Mouse (Mus musculus) embryonic stem cell, embryonic (primary cell): ENCODE data around the gene Skap1.

ENCODE experiments used
- CTCF ChIA-PET, 4 experiments: fragments of 300-600 bp in 2 of 4; fragments of 350-600 bp in 2 of 4; sonication (Branson Sonifier 250); formaldehyde crosslinking; loops; one replicate each; lab custom pipeline; 2022; ENCODE audit warnings: inconsistent platforms in 2 of 4; lab: Charles Lee
- POLR2A ChIA-PET, 4 experiments: fragments of 300-600 bp in 2 of 4; fragments of 350-600 bp in 2 of 4; sonication (Branson Sonifier 250); formaldehyde crosslinking; loops; one replicate each; lab custom pipeline; 2022; ENCODE audit warnings: antibody characterized with exemption in 4 of 4, inconsistent platforms in 1 of 4; lab: Charles Lee

Gene Skap1

DNA sequence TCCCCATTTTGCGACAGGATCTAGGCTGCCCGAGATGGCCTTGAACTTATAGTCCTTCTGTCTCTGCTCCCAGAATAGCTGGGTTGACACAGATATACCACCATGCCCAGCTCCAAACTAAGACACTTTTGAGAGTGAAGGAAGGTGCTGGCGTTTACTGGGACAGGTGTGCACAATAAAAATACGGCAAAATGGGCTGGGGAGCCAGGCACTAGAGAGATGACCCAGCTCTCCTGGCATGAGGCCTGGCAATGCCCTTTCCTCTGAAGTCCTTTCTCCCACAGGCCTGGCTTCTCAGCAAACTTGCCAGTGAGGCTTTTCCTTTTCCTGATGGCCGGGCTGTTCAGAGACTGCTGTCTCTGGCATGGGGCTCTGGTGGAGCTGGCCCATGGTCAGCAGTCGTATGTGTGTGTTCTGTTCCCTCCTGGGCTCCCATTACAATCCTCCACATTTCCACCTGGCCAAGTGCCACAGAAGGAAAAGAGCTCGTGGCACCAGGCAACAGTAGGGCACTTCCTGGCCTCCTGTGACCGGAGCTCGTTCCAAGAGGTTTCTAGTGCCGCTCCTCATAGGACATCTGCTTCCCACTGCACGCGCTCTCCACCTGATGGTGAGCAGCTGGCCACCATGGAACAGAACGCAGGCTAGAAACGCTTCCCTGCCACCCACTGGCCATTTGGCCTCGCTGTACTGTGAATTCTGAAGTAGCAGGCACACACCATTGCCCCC lies 298.5 kb downstream of the Skap1 start:
- CTCF ChIA-PET: interaction anchor here in 3 of 4 experiments (0.8 to 2.6 kb wide), 5 partner anchors 9 to 98 kb away, joined by 3 to 14 read pairs (median 4); no protein-coding TSS in a partner anchor
- POLR2A ChIA-PET: interaction anchor here in 3 of 4 experiments (0.7 to 7.2 kb wide), 15 partner anchors 9 to 151 kb away, joined by 3 to 110 read pairs (median 5); partner anchors contain the start of genes Snx11 (in 2 of the 3) and Nfe2l1 (in 1 of the 3)

DNA sequence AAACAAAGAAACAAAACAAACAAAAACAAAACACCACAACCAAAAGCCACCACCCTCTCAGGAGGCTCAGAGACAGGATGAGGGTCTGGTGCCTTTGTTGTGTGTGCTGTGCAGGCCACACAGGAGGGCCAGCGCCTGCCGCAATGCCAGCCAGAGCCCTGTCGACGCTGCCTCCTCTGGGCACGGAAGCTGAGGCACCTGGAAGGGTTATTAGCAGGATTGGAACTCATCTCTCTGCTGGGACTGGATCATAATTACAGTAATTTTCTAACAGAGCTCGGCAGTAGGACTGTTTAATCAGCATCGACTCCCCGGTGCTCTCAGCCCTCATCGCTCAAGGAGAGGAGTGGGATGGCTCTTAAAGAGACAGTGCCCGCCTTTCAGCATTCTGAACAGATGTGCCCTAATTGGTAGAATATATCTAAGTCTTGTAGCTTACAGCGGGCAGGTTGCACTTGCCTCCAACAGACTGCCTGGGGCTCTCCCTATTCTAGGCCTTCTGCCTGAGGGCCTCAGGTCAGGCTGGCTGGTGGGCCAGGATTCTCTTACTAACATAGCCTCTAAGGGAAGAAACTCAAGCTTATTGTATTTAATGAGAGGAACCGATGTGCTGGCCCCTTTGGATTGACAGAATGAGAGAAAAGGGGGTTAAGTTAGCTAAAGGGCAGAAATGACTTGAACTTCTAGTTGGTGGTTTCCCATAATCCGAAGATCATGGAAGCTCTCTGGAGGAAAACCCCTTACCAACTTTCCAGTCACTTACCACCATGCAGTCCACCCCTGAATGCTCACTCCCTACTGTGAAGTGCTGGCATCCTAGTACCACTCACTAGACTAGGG lies 300.3 kb downstream of the Skap1 start:
- ChIA-PET POLR2A (interaction anchor here (0.6 to 8.6 kb wide), 21 partner anchors 8 to 423 kb away, joined by 3 to 110 read pairs (median 5); partner anchors contain the start of genes Snx11 (in 4 of the 4), Cbx1 (in 1 of the 4), Copz2 (in 1 of the 4) and Kpnb1 (in 1 of the 4)), CTCF (interaction anchor here in 3 of 4 experiments (0.6 to 2.6 kb wide), 10 partner anchors 10 to 839 kb away, joined by 3 to 14 read pairs (median 4); partner anchors contain the start of gene Snx11 (in 1 of the 3))

DNA sequence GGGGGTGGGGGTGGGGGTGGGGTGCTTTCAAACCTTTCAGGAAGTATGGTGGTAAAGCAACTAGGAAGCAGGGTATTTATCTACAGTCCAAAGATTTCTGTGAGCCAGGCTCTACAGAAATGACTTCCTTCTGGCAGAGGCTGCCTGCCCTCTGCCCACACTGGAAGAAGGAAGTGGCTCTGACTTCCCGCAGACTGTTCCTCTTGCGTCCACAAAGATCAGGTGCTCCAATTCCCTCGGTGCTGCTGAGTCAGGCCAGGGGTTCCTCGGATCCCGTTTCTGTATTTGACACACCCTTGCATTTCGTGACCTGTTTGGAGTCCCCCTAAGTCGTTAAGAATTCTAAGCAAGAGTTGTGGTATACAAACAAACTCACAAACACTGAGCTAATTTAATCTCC lies 301.3 kb downstream of the Skap1 start:
- ChIA-PET POLR2A (interaction anchor here (0.6 to 8.6 kb wide), 25 partner anchors 9 to 212 kb away, joined by 3 to 110 read pairs (median 4); partner anchors contain the start of genes Snx11 (in 3 of the 4), Cbx1 (in 1 of the 4) and Nfe2l1 (in 1 of the 4)), CTCF (interaction anchor here in 3 of 4 experiments (0.7 to 2.0 kb wide), 9 partner anchors 9 to 256 kb away, joined by 3 to 8 read pairs (median 4); partner anchors contain the start of gene Snx11 (in 1 of the 3))

DNA sequence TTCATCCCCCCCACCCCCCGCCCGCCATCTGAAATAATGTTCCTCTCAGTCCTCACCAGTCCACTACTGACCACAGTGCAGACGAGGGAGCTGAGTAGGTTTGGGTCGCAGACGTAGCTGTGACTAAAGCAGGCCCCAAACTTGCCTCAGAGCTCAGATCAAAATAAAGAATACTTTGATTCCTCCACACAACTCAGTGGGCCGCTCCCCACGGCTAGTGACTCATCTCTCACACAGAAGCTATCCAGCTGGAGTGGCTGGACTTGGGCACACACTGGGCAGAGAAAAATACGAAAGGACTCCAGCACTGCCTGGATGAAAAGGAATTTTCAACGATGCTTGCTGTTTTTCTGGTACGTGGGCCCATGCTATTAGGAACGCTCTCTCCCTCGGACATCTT lies 302.2 kb downstream of the Skap1 start:
- ChIA-PET CTCF (interaction anchor here (0.5 to 2.3 kb wide), 15 partner anchors 9 to 1100 kb away, joined by 3 to 8 read pairs (median 5); partner anchors contain the start of genes Snx11 (in 2 of the 4) and Phb (in 1 of the 4)), POLR2A (interaction anchor here (0.6 to 8.6 kb wide), 29 partner anchors 9 to 199 kb away, joined by 3 to 110 read pairs (median 4); partner anchors contain the start of genes Snx11 (in 3 of the 4), Nfe2l1 (in 2 of the 4), Cbx1 (in 1 of the 4) and Pnpo (in 1 of the 4))

DNA sequence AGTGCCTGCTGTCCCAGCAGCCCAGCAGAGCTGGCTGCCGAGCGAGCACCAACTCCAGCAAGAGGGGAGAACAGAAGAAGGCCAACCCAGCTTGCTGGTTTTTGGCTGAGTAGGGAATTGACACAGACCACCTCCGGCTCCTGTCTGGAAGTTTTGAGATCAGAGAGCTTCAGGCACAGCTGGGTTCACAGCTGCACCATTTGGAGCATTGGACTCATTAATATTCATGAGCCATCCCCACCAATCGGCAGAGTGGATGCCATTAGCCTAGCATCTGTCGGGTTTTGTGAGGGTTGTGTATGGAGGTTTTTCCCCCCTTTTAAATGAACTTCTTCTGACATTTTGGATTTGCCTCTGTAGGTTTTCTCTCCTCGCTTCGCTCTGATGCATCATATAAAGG lies 302.7 kb downstream of the Skap1 start:
- ChIA-PET POLR2A (interaction anchor here in 3 of 4 experiments (0.6 to 8.6 kb wide), 25 partner anchors 9 to 179 kb away, joined by 3 to 110 read pairs (median 4); partner anchors contain the start of genes Snx11 (in 3 of the 3), Nfe2l1 (in 2 of the 3), Cbx1 (in 1 of the 3) and Pnpo (in 1 of the 3)), CTCF (interaction anchor here in 3 of 4 experiments (0.5 to 2.3 kb wide), 15 partner anchors 9 to 956 kb away, joined by 3 to 8 read pairs (median 4); partner anchors contain the start of gene Snx11 (in 2 of the 3))

DNA sequence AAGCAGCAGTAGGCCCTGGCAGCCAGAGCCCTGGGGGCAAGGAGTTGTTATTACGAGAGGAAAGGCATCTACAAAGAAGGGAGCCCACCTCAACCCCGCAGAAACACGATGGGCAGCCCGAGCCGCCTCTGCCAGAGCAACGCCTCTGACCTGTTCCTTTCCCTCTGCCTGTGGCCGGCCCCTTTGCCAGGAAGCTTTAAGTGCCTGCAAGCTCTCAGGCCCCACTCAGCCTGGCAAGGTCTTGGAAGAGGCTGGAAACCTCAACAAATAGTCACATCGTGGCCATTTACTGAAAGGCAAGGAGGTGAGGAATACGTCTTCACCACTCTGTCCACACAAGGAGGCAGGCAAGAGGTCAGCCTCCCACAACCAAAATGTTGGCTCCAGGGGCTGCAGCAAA lies 303.8 kb downstream of the Skap1 start:
- ChIA-PET POLR2A (interaction anchor here in 3 of 4 experiments (1.1 to 8.6 kb wide), 8 partner anchors 8 to 89 kb away, joined by 3 to 110 read pairs (median 11); partner anchors contain the start of genes Snx11 (in 3 of the 3) and Nfe2l1 (in 1 of the 3)), CTCF (interaction anchor here in 3 of 4 experiments (0.6 to 2.3 kb wide), 6 partner anchors 11 to 26 kb away, joined by 3 to 8 read pairs (median 4); no protein-coding TSS in a partner anchor)

DNA sequence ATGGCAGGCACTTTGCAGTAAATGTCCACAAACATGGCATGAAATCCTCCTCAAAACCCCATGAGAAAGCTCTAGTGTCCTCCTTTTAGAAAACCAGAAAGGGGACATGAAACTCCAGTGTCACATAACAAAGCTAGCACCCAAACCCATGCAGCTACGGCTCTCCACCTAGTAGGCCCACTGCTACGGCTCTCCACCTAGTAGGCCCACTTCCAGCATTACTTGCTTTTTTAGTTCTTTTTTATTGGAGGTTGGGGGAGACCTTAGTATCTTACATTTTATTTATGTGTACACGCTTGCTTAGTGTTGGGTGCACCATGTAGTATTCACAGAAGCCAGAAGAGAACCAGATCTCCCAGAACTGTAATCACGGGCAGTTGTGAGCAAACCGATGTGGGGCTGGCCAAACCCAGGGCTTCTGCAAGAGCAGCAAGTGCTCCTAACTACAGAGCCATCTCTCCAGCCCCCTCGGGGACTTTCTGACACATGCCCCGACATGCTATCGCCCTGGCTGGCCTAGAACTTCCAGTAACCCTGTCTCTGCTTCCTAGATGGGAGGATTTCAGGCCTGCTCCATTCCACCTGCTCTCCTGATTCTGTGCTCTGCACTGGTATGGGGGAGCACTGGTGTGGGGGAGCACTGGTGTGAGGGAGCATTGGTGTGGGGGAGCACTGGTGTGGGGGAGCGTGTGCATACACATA lies 307.0 kb downstream of the Skap1 start:
- POLR2A ChIA-PET: interaction anchor here (0.6 to 10.0 kb wide), 18 partner anchors 7 to 587 kb away, joined by 3 to 110 read pairs (median 4); partner anchors contain the start of gene Cbx1 (in 1 of the 4)
- CTCF ChIA-PET: interaction anchor here in 2 of 4 experiments (1.1 to 2.0 kb wide), 5 partner anchors 8 to 91 kb away, joined by 3 to 6 read pairs (median 6); no protein-coding TSS in a partner anchor

DNA sequence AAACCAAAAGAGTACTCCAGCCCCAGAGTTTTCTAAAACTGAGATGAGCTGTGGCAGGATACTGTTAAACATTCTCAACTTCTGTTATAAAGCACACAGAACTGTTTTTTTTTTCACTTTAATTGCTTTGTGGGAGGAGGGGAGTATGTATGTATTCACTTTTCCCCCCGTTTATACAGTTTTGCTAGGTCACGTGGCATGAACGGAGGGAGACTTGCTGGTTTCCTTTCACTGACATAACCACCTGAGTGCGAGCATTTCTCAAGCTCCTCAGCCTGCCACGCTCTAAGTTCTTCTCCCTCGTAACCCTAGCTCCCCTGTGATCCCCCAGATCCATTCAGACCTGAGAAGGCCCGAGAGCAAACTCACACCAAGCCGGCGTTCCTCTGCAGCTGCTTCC lies 308.0 kb downstream of the Skap1 start:
- ChIA-PET POLR2A (interaction anchor here in 3 of 4 experiments (0.6 to 10.0 kb wide), 21 partner anchors 8 to 501 kb away, joined by 3 to 110 read pairs (median 4); partner anchors contain the start of genes Cbx1 (in 1 of the 3), Cdk5rap3 (in 1 of the 3) and Hoxb9 (in 1 of the 3)), CTCF (interaction anchor here in 2 of 4 experiments (1.2 to 1.9 kb wide), 6 partner anchors 9 to 90 kb away, joined by 3 to 6 read pairs (median 4); no protein-coding TSS in a partner anchor)

DNA sequence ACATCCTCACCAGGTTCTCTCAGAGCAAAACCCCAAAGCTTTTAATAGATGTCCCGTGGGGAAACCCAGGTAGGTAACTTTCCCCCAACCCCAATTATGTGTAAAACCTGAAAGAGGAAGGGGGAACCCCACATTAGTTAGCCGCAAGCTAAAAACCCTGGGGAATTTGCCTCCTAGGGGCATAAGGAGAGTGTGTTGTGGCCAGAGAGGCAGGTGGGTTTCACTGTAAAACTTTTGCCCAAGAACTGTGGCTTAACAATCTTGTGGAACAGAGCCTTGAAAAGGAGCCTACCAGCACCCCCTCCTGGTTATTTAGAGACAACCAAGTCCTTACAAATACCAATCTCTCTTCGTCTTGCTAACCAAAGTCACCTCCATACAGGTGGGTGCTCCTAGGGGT lies 310.1 kb downstream of the Skap1 start:
- ChIA-PET CTCF (interaction anchor here (0.5 to 2.7 kb wide), 20 partner anchors 7 to 931 kb away, joined by 3 to 9 read pairs (median 3); partner anchors contain the start of gene Cdk5rap3 (in 1 of the 4)), POLR2A (interaction anchor here in 3 of 4 experiments (0.5 to 10.0 kb wide), 17 partner anchors 9 to 528 kb away, joined by 3 to 110 read pairs (median 4); partner anchors contain the start of gene Nfe2l1 (in 1 of the 3))

DNA sequence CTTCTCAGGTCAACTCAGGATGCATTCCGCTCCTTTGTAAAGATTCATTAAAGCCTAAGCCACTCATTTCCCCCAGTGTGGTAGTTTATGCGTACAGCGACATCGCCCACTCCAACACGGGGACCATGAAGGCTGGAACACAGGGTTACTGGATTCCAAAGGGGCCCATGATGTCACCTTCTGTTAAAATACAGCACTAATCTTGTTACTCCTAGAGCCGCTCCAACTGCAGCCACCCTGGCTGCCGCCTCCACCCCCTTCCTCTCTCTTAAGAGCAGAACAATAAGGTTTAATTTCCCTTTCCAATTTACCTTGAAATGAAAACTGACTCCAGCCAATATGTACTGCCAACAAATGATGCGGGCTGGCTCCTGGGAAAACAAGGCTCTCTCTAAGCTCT lies 310.7 kb downstream of the Skap1 start:
- ChIA-PET CTCF (interaction anchor here in 3 of 4 experiments (0.7 to 2.7 kb wide), 15 partner anchors 8 to 496 kb away, joined by 3 to 9 read pairs (median 3); no protein-coding TSS in a partner anchor), POLR2A (interaction anchor here in 3 of 4 experiments (0.8 to 10.0 kb wide), 16 partner anchors 9 to 527 kb away, joined by 3 to 110 read pairs (median 4); partner anchors contain the start of gene Cbx1 (in 1 of the 3))

DNA sequence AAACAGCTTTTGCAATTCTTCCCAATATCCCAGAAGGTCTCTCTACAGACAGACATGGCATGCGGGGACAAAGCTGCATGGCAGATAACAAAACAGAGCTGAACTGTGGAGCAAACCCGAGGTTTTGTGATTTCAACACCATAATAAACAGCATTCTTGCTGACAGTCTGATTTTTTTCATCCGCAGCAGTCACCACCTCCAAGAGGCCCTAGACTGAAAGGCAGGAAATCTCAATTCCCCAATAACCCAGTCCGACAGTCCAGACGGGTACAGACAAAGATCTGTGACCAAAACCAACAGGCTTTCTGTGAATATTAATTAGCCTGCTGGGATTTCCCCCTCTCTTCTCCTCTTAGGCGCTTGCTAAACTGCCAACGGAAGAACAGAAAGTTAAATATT lies 311.3 kb downstream of the Skap1 start:
- CTCF ChIA-PET: interaction anchor here in 3 of 4 experiments (1.3 to 2.7 kb wide), 8 partner anchors 8 to 496 kb away, joined by 3 to 9 read pairs (median 5); no protein-coding TSS in a partner anchor
- POLR2A ChIA-PET: interaction anchor here in 3 of 4 experiments (1.1 to 10.0 kb wide), 12 partner anchors 10 to 86 kb away, joined by 3 to 110 read pairs (median 5); partner anchors contain the start of gene Cbx1 (in 1 of the 3)

DNA sequence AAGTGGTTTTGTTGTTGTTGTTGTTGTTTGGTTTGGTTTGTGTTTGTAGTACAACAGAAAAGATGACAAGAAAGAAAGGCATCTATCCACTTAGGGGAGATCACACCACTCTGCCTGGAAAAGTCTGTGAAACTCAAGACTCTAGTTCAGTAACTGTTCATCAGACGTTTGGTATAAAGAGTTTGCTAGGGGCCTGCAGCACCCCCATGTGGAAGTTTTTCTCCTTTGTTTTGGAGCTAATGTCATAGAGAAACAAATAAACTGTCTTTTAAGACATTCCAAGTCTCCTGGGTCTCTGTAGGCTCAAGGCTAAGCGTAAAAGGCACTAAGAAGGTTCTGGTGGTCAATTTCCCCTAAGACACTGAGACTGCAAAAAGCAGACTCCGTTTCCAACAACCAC lies 311.7 kb downstream of the Skap1 start:
- POLR2A ChIA-PET: interaction anchor here in 3 of 4 experiments (0.8 to 10.0 kb wide), 18 partner anchors 10 to 140 kb away, joined by 3 to 110 read pairs (median 10); partner anchors contain the start of genes Cbx1 (in 3 of the 3), Cdk5rap3 (in 1 of the 3) and Nfe2l1 (in 1 of the 3)
- CTCF ChIA-PET: interaction anchor here in 2 of 4 experiments (1.0 to 2.7 kb wide), 8 partner anchors 9 to 91 kb away, joined by 3 to 8 read pairs (median 5); no protein-coding TSS in a partner anchor

DNA sequence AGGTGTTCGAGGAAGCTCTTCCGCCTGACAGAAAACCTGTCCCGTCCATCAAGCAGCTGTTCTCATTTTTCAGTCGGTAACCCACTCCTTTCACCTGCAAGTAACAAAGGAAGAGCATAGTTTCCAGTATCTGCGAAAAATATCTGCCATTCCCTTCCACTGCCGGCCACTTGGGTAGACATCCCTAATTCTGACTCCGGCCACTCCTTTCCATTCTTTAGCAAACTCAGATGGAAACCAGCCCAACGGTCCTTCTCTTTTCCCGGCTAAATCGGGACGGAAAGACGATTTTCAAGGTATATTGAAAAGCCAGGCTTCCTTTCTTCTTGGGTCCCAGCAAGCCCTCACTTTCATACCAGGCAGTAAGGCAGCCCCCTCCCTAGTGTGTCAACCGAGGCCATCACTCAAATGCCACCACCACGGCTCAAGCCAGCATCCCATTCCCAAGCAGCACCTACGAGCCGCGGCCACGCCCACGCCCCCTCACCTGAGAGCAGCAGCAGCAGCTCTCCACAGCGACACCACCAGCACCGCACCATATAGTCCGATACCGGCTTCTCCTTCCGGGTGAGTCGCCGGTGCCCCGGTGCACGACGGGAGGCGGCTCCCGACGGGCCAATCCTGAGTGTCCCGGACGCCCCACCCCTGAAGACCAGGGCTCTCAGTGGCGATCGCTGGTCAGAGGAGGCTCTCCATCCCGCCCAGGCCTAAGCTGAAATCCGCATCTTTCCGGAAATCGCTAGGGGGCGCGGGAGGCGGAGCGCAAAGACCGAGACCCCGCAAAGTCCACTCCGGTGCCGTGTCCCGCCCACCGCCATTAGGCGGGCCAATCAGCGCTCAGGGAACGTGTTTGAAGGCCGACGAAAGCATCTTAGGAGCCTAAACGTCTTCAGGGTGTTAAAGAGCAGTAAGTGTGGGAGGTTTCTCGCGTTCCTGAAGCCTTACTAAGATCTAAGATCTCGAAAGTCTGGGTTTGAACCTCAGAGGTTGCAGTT lies 312.9 kb downstream of the Skap1 start, which contains the start of gene Snx11:
Gene Snx11 (minus strand): TSS at position 592 of the 995 bp plus-strand sequence.
- ChIA-PET CTCF (interaction anchor here in 3 of 4 experiments (0.5 to 2.7 kb wide), 30 partner anchors 8 to 537 kb away, joined by 3 to 8 read pairs (median 3); partner anchors contain the start of genes Cdk5rap3 (in 1 of the 3) and Hoxb5 (in 1 of the 3)), POLR2A (interaction anchor here (0.6 to 10.0 kb wide), 63 partner anchors 8 to 392 kb away, joined by 3 to 110 read pairs (median 4); partner anchors contain the start of genes Cbx1 (in 3 of the 4), Nfe2l1 (in 3 of the 4), Cdk5rap3 (in 1 of the 4) and Copz2 (in 1 of the 4))
